Mouse (Mus musculus): ENCODE measurements at regions not wholly inside any gene's neighbourhood (a gene's known extent, or its start where the extent isn't known, plus 50 kb on each side); places are given as distances from the start of the nearest gene placed in this dataset.

GRCm38 (mm10) chr10:70766450-70766849, 110.7 kb upstream of the Phyhipl start:
- WGBS: 69% methylated on average over 8 of the region's 8 CpGs
- no peak for ATAC-seq
- no peak overlapping the region for H3K9ac ChIP-seq (replicated peaks)
- H3K4me1 ChIP-seq (replicated peaks): no peaks in the 10 kb centered on the region
- no peaks in the 10 kb centered on the region for H3K9me3 ChIP-seq
- no peaks in the 10 kb centered on the region for H3K27me3 ChIP-seq
- H3K4me2 ChIP-seq (replicated peaks): no peak overlapping the region
- no peak overlapping the region for H3K4me3 ChIP-seq (replicated peaks)
- H3K27ac ChIP-seq: no peak overlapping the region
- H3K36me3 ChIP-seq: no peaks in the 10 kb centered on the region

- Histone ChIP-seq H3K9ac (replicated peaks) (no peak overlapping the region), H3K4me2 (replicated peaks) (no peak overlapping the region), H3K4me1 (replicated peaks) (no peaks in the 10 kb centered on the region), H3K27me3 (no peaks in the 10 kb centered on the region), H3K27ac (no peak overlapping the region), H3K4me3 (replicated peaks) (no peak overlapping the region), H3K9me3 (no peaks in the 10 kb centered on the region), H3K36me3 (no peaks in the 10 kb centered on the region)
- 91% methylated on average over 7 of the region's 7 CpGs for WGBS
- ATAC-seq: no peak
Measured at GRCm38 (mm10) chr10:70763206-70763605, 107.4 kb upstream of the Phyhipl start.

- H3K36me3 ChIP-seq: no peaks in the 10 kb centered on the region
- H3K4me3 ChIP-seq (replicated peaks): no peak overlapping the region
- whole genome bisulfite sequencing: 91% methylated on average over 7 of the region's 7 CpGs
- H3K4me2 ChIP-seq (replicated peaks): no peak overlapping the region
- H3K27me3 ChIP-seq: no peaks in the 10 kb centered on the region
- no peak overlapping the region for H3K27ac ChIP-seq
- no peaks in the 10 kb centered on the region for H3K4me1 ChIP-seq (replicated peaks)
- no peak overlapping the region for H3K9ac ChIP-seq (replicated peaks)
- ATAC-seq: no peak
- no peaks in the 10 kb centered on the region for H3K9me3 ChIP-seq
Measured at GRCm38 (mm10) chr10:70759686-70760085, 103.9 kb upstream of the Phyhipl start.

- no peak overlapping the region for H3K4me3 ChIP-seq (replicated peaks)
- H3K4me2 ChIP-seq (replicated peaks): no peak overlapping the region
- WGBS: 50% methylated on average over 8 of the region's 8 CpGs
- ATAC-seq: no peak
- no peak overlapping the region for H3K27ac ChIP-seq
- no peaks in the 10 kb centered on the region for H3K9me3 ChIP-seq
- no peaks in the 10 kb centered on the region for H3K36me3 ChIP-seq
- H3K27me3 ChIP-seq: no peaks in the 10 kb centered on the region
- no peaks in the 10 kb centered on the region for H3K4me1 ChIP-seq (replicated peaks)
- H3K9ac ChIP-seq (replicated peaks): no peak overlapping the region
Measured at GRCm38 (mm10) chr10:70751771-70752170, 96.0 kb upstream of the Phyhipl start.

- H3K4me2 ChIP-seq (replicated peaks): no peak overlapping the region
- H3K9me3 ChIP-seq: no peaks in the 10 kb centered on the region
- no peaks in the 10 kb centered on the region for H3K36me3 ChIP-seq
- WGBS: 88% methylated on average over 15 of the region's 15 CpGs
- no peak overlapping the region for H3K9ac ChIP-seq (replicated peaks)
- no peaks in the 10 kb centered on the region for H3K27me3 ChIP-seq
- no peak overlapping the region for H3K27ac ChIP-seq
- no peak overlapping the region for H3K4me3 ChIP-seq (replicated peaks)
- H3K4me1 ChIP-seq (replicated peaks): no peaks in the 10 kb centered on the region
- no peak for ATAC-seq
Measured at GRCm38 (mm10) chr10:70750356-70751145, 94.8 kb upstream of the Phyhipl start.

GRCm38 (mm10) chr10:70746612-70747011, 90.8 kb upstream of the Phyhipl start:
- Histone ChIP-seq H3K4me1 (replicated peaks) (no peaks in the 10 kb centered on the region), H3K4me2 (replicated peaks) (no peak overlapping the region), H3K36me3 (no peaks in the 10 kb centered on the region), H3K4me3 (replicated peaks) (no peak overlapping the region), H3K27ac (no peak overlapping the region), H3K9ac (replicated peaks) (no peak overlapping the region), H3K9me3 (no peaks in the 10 kb centered on the region), H3K27me3 (no peaks in the 10 kb centered on the region)
- no peak for ATAC-seq
- WGBS: 85% methylated on average over 4 of the region's 4 CpGs

- H3K9ac ChIP-seq (replicated peaks): no peak overlapping the region
- ATAC-seq: no peak
Measured at GRCm38 (mm10) chr10:70741909-70742308, 86.1 kb upstream of the Phyhipl start.

GRCm38 (mm10) chr10:70740095-70740494, 84.3 kb upstream of the Phyhipl start:
- Histone ChIP-seq H3K4me1 (replicated peaks) (no peaks in the 10 kb centered on the region), H3K9ac (replicated peaks) (no peak overlapping the region), H3K9me3 (no peaks in the 10 kb centered on the region), H3K36me3 (no peaks in the 10 kb centered on the region), H3K27ac (no peak overlapping the region), H3K4me3 (replicated peaks) (no peak overlapping the region), H3K27me3 (no peaks in the 10 kb centered on the region), H3K4me2 (replicated peaks) (no peak overlapping the region)
- ATAC-seq: no peak
- 92% methylated on average over 4 of the region's 4 CpGs for WGBS

More at GRCm38 (mm10) chr10:70741909-70742308, 86.1 kb upstream of the Phyhipl start:
- Histone ChIP-seq H3K4me1 (replicated peaks) (no peaks in the 10 kb centered on the region), H3K36me3 (no peaks in the 10 kb centered on the region), H3K27me3 (no peaks in the 10 kb centered on the region), H3K4me3 (replicated peaks) (no peak overlapping the region), H3K4me2 (replicated peaks) (no peak overlapping the region), H3K27ac (no peak overlapping the region), H3K9me3 (no peaks in the 10 kb centered on the region)

GRCm38 (mm10) chr10:70739348-70739966, 83.7 kb upstream of the Phyhipl start:
- no peak overlapping the region for H3K9ac ChIP-seq (replicated peaks)
- no peaks in the 10 kb centered on the region for H3K4me1 ChIP-seq (replicated peaks)
- no peaks in the 10 kb centered on the region for H3K9me3 ChIP-seq
- H3K4me2 ChIP-seq (replicated peaks): no peak overlapping the region
- no peak overlapping the region for H3K27ac ChIP-seq
- no peak for ATAC-seq
- WGBS: 61% methylated on average over 9 of the region's 9 CpGs
- no peaks in the 10 kb centered on the region for H3K27me3 ChIP-seq
- no peak overlapping the region for H3K4me3 ChIP-seq (replicated peaks)
- H3K36me3 ChIP-seq: no peaks in the 10 kb centered on the region

GRCm38 (mm10) chr10:70738686-70739085, 82.9 kb upstream of the Phyhipl start:
- no peak overlapping the region for H3K4me2 ChIP-seq (replicated peaks)
- H3K27me3 ChIP-seq: no peaks in the 10 kb centered on the region
- no peak overlapping the region for H3K27ac ChIP-seq
- H3K9ac ChIP-seq (replicated peaks): no peak overlapping the region
- ATAC-seq: no peak
- H3K36me3 ChIP-seq: no peaks in the 10 kb centered on the region
- H3K4me1 ChIP-seq (replicated peaks): no peaks in the 10 kb centered on the region
- no peak overlapping the region for H3K4me3 ChIP-seq (replicated peaks)
- no peaks in the 10 kb centered on the region for H3K9me3 ChIP-seq

GRCm38 (mm10) chr10:70733956-70734355, 78.2 kb upstream of the Phyhipl start:
- WGBS: 61% methylated on average over 12 of the region's 12 CpGs
- Histone ChIP-seq H3K27ac (no peak overlapping the region), H3K27me3 (no peaks in the 10 kb centered on the region), H3K36me3 (no peaks in the 10 kb centered on the region), H3K4me3 (replicated peaks) (no peak overlapping the region), H3K9me3 (no peaks in the 10 kb centered on the region), H3K4me2 (replicated peaks) (no peak overlapping the region), H3K9ac (replicated peaks) (no peak overlapping the region), H3K4me1 (replicated peaks) (no peaks in the 10 kb centered on the region)
- no peak for ATAC-seq

GRCm38 (mm10) chr10:70733478-70733877, 77.7 kb upstream of the Phyhipl start:
- H3K9ac ChIP-seq (replicated peaks): no peak overlapping the region
- H3K36me3 ChIP-seq: no peaks in the 10 kb centered on the region
- no peaks in the 10 kb centered on the region for H3K9me3 ChIP-seq
- H3K4me2 ChIP-seq (replicated peaks): no peak overlapping the region
- H3K4me3 ChIP-seq (replicated peaks): no peak overlapping the region
- H3K27ac ChIP-seq: no peak overlapping the region; the same call in 1 of the 2 replicates
- WGBS: 73% methylated on average over 7 of the region's 7 CpGs
- H3K4me1 ChIP-seq (replicated peaks): no peaks in the 10 kb centered on the region
- ATAC-seq: no peak
- no peaks in the 10 kb centered on the region for H3K27me3 ChIP-seq

- Histone ChIP-seq H3K27me3 (no peaks in the 10 kb centered on the region), H3K4me2 (replicated peaks) (no peak overlapping the region), H3K36me3 (no peaks in the 10 kb centered on the region), H3K27ac (no peak overlapping the region), H3K9ac (replicated peaks) (no peak overlapping the region), H3K4me3 (replicated peaks) (no peak overlapping the region), H3K9me3 (no peaks in the 10 kb centered on the region), H3K4me1 (replicated peaks) (no peaks in the 10 kb centered on the region)
- 88% methylated on average over 3 of the region's 3 CpGs for WGBS
- no peak for ATAC-seq
Measured at GRCm38 (mm10) chr10:70725091-70725490, 69.3 kb upstream of the Phyhipl start.

Measured in midbrain, embryonic 13.5 days (tissue).